Mouse (Mus musculus) E14TG2a.4 (cell line): ENCODE measurements around the gene Abcb1a.

Experiments
- CTCF ChIP-seq: conservative IDR thresholded peaks from 2 replicates; pipeline ENCODE4 v1.5.1; 2014; ENCODE audit warnings: low read length
- NANOG ChIP-seq: IDR thresholded peaks from 2 replicates; pipeline ENCODE4 v1.6.1; 2014; ENCODE audit warnings: borderline replicate concordance, low read length, mixed read lengths
- POU5F1 ChIP-seq: IDR thresholded peaks from 2 replicates; pipeline ENCODE4 v1.6.1; 2014; ENCODE audit warnings: low read length, borderline replicate concordance

GRCm38 (mm10) chr5:8683686-8684085 lies 23.8 kb downstream of the Abcb1a start:
- TF ChIP-seq CTCF (no peak), POU5F1 (no peak), NANOG (no peak)
